Mouse (Mus musculus) lung, postnatal 0 days (tissue): ENCODE results near the gene Idh3g.

Experiments
- CTCF ChIP-seq: IDR thresholded peaks from 2 replicates; pipeline ENCODE4 v1.5.1; 2016; ENCODE audit warnings: antibody characterized with exemption, mild to moderate bottlenecking
- EP300 ChIP-seq: IDR thresholded peaks from 2 replicates; pipeline ENCODE4 v1.6.1; 2016; ENCODE audit warnings: antibody characterized with exemption, mild to moderate bottlenecking, control low read depth

DNA sequence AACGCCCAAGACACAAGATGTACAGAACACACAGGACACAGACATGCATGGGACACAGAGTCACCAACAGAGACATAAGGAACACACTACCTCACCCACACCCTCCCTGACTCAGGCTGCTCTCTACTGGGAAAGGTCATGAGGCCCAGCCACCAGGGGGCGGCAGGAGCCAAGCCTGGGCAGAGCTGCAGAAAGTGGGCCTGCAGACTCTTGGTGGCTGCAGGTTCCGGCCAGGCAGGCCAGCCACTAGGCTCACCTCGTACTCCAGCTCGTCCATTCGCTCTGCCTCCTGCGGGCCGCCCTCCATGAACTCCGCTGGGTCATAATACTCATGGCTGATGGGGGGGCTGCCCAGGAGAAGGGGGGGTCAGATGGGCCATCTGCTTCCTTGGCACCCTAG is 11.8 kb upstream of the Idh3g start:
- TF ChIP-seq CTCF, result peak; percentile 87
- no peak for TF ChIP-seq EP300
